Mouse (Mus musculus) lung, embryonic 14.5 days (tissue): Measurements from ENCODE around the gene Pibf1. TPM values are rescaled to one million over a fixed set of nuclear protein-coding genes. Genes with fewer than 3 reads are reported as not detected.

Source experiments
- ATAC-seq: fragments of 200-750 bp; cut with Nextera tagmentation; 2 replicates; pipeline ENCODE4 v1.8.0; 2017; ENCODE audit warnings: mild to moderate bottlenecking, moderate TSS enrichment, moderate library complexity; ENCODE audit not compliant: insufficient read depth
- DNase-seq: peaks from one replicate; pipeline ENCODE4 v3.0.0-alpha.2; 2015
- H3K27ac ChIP-seq: fragments of 300-500 bp; sonication (generic); 2 replicates; pipeline ENCODE4 v1.5.1; 2014; ENCODE audit warnings: low read depth, mild to moderate bottlenecking, moderate library complexity
- H3K27me3 ChIP-seq: fragments of 300-500 bp; sonication (generic); 2 replicates; pipeline ENCODE4 v1.6.1; 2014; ENCODE audit warnings: low read length, control low read depth; ENCODE audit not compliant: insufficient read depth
- H3K36me3 ChIP-seq: fragments of 300-500 bp; sonication (generic); 2 replicates; pipeline ENCODE4 v1.6.1; 2014; ENCODE audit warnings: control low read depth; ENCODE audit not compliant: insufficient read depth
- H3K4me1 ChIP-seq: fragments of 300-500 bp; sonication (generic); 2 replicates; pipeline ENCODE4 v1.6.1; 2014; ENCODE audit warnings: antibody characterized with exemption, control low read depth; ENCODE audit not compliant: insufficient read depth
- H3K4me2 ChIP-seq: fragments of 300-500 bp; sonication (generic); 2 replicates; pipeline ENCODE4 v1.6.1; 2014; ENCODE audit warnings: mild to moderate bottlenecking
- H3K4me3 ChIP-seq: fragments of 300-500 bp; sonication (generic); 2 replicates; pipeline ENCODE4 v1.5.1; 2014; ENCODE audit warnings: low read depth, low read length
- H3K9ac ChIP-seq: fragments of 300-500 bp; sonication (generic); 2 replicates; pipeline ENCODE4 v1.6.1; 2014
- H3K9me3 ChIP-seq: fragments of 300-500 bp; sonication (generic); 2 replicates; pipeline ENCODE4 v1.6.1; 2016; ENCODE audit warnings: low read depth, low read length, control low read depth
- CTCF ChIP-seq: IDR thresholded peaks from 2 replicates; pipeline ENCODE4 v1.5.1; 2016; ENCODE audit warnings: antibody characterized with exemption, low read depth
- WGBS: fragments of 180-500 bp; shearing (Covaris S2); extraction: QIAGEN DNeasy Blood & Tissue Kit; methylation state at CpG from one replicate; pipeline ENCODE4 v1.1.7; 2014; 5-methylcytosine and 5-hydroxymethylcytosine counted together
- polyA plus RNA-seq: library from polyadenylated mRNA; unstranded; fragments of >200 nt; fragmentation: Nextera tagmentation; extraction: Ambion mirVana; gene quantifications from 2 replicates; pipeline ENCODE4 v1.2.1, GENCODE M21; 2014

Gene Pibf1
- polyA plus RNA-seq, 1 experiment from 2014 or later, result 18.9 TPM

GRCm38 (mm10) chr14:99280825-99281433 lies 181.7 kb downstream of the Pibf1 start:
- DNase-seq (no peak), ATAC-seq (no peak)
- H3K4me2 ChIP-seq, result no peak overlapping the region
- H3K9me3 ChIP-seq, result no peaks in the 10 kb centered on the region
- no peak overlapping the region for H3K9ac ChIP-seq
- H3K4me3 ChIP-seq, result no peak overlapping the region
- H3K27me3 ChIP-seq, result no peaks in the 10 kb centered on the region
- no peak for TF ChIP-seq CTCF
- no peaks in the 10 kb centered on the region for H3K4me1 ChIP-seq
- H3K36me3 ChIP-seq, result no peaks in the 10 kb centered on the region
- 82% methylated on average over 5 of the region's 5 CpGs for WGBS
- H3K27ac ChIP-seq, result no peak overlapping the region

GRCm38 (mm10) chr14:99285486-99285885 lies 186.3 kb downstream of the Pibf1 start:
- Histone ChIP-seq H3K27ac (no peak overlapping the region), H3K9me3 (no peaks in the 10 kb centered on the region), H3K4me3 (no peak overlapping the region), H3K9ac (no peak overlapping the region), H3K4me1 (no peaks in the 10 kb centered on the region), H3K27me3 (no peaks in the 10 kb centered on the region), H3K4me2 (no peak overlapping the region), H3K36me3 (no peaks in the 10 kb centered on the region)
- WGBS, result 85% methylated on average over 4 of the region's 4 CpGs
- no peak for TF ChIP-seq CTCF
- no peak for DNase-seq
- ATAC-seq, result no peak

GRCm38 (mm10) chr14:99292176-99292575 lies 193.0 kb downstream of the Pibf1 start:
- H3K27me3 ChIP-seq, result no peaks in the 10 kb centered on the region
- H3K9me3 ChIP-seq, result no peaks in the 10 kb centered on the region
- H3K9ac ChIP-seq, result no peak overlapping the region
- no peak for ATAC-seq
- H3K4me1 ChIP-seq, result no peaks in the 10 kb centered on the region
- DNase-seq, result no peak
- H3K4me3 ChIP-seq, result no peak overlapping the region
- TF ChIP-seq CTCF, result no peak
- no peak overlapping the region for H3K27ac ChIP-seq
- H3K4me2 ChIP-seq, result no peak overlapping the region
- H3K36me3 ChIP-seq, result no peaks in the 10 kb centered on the region
- 91% methylated on average over 5 of the region's 5 CpGs for WGBS

- H3K36me3 ChIP-seq, result no peaks in the 10 kb centered on the region
- H3K4me2 ChIP-seq, result no peak overlapping the region
- H3K9me3 ChIP-seq, result no peaks in the 10 kb centered on the region
- no peak overlapping the region for H3K9ac ChIP-seq
- no peak overlapping the region for H3K4me3 ChIP-seq
- TF ChIP-seq CTCF, result no peak
- WGBS, result 81% methylated on average over 8 of the region's 8 CpGs
- no peak overlapping the region for H3K27ac ChIP-seq
- ATAC-seq, result no peak
- DNase-seq, result no peak
- H3K4me1 ChIP-seq, result no peaks in the 10 kb centered on the region
- peaks cover 16% of the 10 kb centered on the region for H3K27me3 ChIP-seq
Measured at GRCm38 (mm10) chr14:99294424-99294823, 195.2 kb downstream of the Pibf1 start.

GRCm38 (mm10) chr14:99295606-99296341 lies 196.6 kb downstream of the Pibf1 start:
- WGBS, result 31% methylated on average over 15 of the region's 15 CpGs
- Histone ChIP-seq H3K4me3 (no peak overlapping the region), H3K4me1 (no peaks in the 10 kb centered on the region), H3K9ac (no peak overlapping the region), H3K27me3 (peaks cover 28% of the 10 kb centered on the region), H3K4me2 (no peak overlapping the region), H3K36me3 (no peaks in the 10 kb centered on the region), H3K27ac (no peak overlapping the region), H3K9me3 (no peaks in the 10 kb centered on the region)
- DNase-seq (peak; percentile 34), ATAC-seq (no peak)
- no peak for TF ChIP-seq CTCF

- H3K9ac ChIP-seq, result peak within 1 kb of the TSS; percentile 68
- peak within 1 kb of the TSS; percentile 98 for H3K4me2 ChIP-seq
- H3K27me3 ChIP-seq, result peaks cover 32% of the 10 kb centered on the region
- no peak for TF ChIP-seq CTCF
- 0 out of 2 replicates have a peak, but pooled peaks cover 6% of the 10 kb centered on the region for H3K36me3 ChIP-seq
- peak within 1 kb of the TSS; percentile 70 for H3K4me3 ChIP-seq
- peak; percentile 99 for ATAC-seq
- peak within 1 kb of the TSS; percentile 72 for H3K27ac ChIP-seq
- peak; percentile 95 for DNase-seq
- no peaks in the 10 kb centered on the region for H3K9me3 ChIP-seq
- no peaks in the 10 kb centered on the region for H3K4me1 ChIP-seq
- under 1% methylated on average over 64 of the region's 67 CpGs for WGBS
Measured at GRCm38 (mm10) chr14:99298385-99299021, 199.3 kb downstream of the Pibf1 start, which contains the start of gene Klf5. Klf5 (plus strand) TSS chr14:99298691.

- DNase-seq, result peak; percentile 65
- H3K36me3 ChIP-seq, result 0 out of 2 replicates have a peak, but pooled peaks cover 6% of the 10 kb centered on the region
- H3K27ac ChIP-seq, result peak overlapping the region; percentile 72
- H3K27me3 ChIP-seq, result peaks cover 32% of the 10 kb centered on the region
- peak overlapping the region; percentile 68 for H3K9ac ChIP-seq
- WGBS, result under 1% methylated on average over 59 of the region's 60 CpGs
- no peaks in the 10 kb centered on the region for H3K9me3 ChIP-seq
- no peak for TF ChIP-seq CTCF
- no peaks in the 10 kb centered on the region for H3K4me1 ChIP-seq
- peak overlapping the region; percentile 98 for H3K4me2 ChIP-seq
- H3K4me3 ChIP-seq, result peak overlapping the region; percentile 70
- ATAC-seq, result peak; percentile 78
Measured at GRCm38 (mm10) chr14:99299022-99299481, 199.8 kb downstream of the Pibf1 start.
